Mouse (Mus musculus) heart, postnatal 0 days (tissue): ENCODE measurements at regions not wholly inside any gene's neighbourhood (a gene's known extent, or its start where the extent isn't known, plus 50 kb on each side); places are given as distances from the start of the nearest gene placed in this dataset.

Source experiments
- CTCF ChIP-seq: IDR thresholded peaks from 2 replicates; pipeline ENCODE4 v1.5.1; 2016; ENCODE audit warnings: antibody characterized with exemption, control low read depth, low read depth
- EP300 ChIP-seq: IDR thresholded peaks from 2 replicates; pipeline ENCODE4 v1.6.1; 2016; ENCODE audit warnings: antibody characterized with exemption, low read depth

- TF ChIP-seq EP300, result no peak
- TF ChIP-seq CTCF, result no peak
Observed at GRCm38 (mm10) chr10:111083861-111084260, 73.9 kb upstream of the Zdhhc17 start.
